Mouse (Mus musculus) kidney, adult 2 months (tissue): ENCODE measurements around the gene Mmp25.

Source experiments
- CTCF ChIP-seq: fragments of 200-500 bp; conservative IDR thresholded peaks from 2 replicates; pipeline ENCODE4 v1.5.1; 2011; ENCODE audit warnings: low read depth, mild to moderate bottlenecking, control low read depth, low read length, moderate library complexity, mixed read lengths; ENCODE audit not compliant: insufficient read depth, insufficient read length
- POLR2A ChIP-seq: fragments of 200-500 bp; IDR thresholded peaks from one replicate; pipeline ENCODE4 v1.6.1; 2011; ENCODE audit warnings: low read depth, low read length, control low read depth

DNA sequence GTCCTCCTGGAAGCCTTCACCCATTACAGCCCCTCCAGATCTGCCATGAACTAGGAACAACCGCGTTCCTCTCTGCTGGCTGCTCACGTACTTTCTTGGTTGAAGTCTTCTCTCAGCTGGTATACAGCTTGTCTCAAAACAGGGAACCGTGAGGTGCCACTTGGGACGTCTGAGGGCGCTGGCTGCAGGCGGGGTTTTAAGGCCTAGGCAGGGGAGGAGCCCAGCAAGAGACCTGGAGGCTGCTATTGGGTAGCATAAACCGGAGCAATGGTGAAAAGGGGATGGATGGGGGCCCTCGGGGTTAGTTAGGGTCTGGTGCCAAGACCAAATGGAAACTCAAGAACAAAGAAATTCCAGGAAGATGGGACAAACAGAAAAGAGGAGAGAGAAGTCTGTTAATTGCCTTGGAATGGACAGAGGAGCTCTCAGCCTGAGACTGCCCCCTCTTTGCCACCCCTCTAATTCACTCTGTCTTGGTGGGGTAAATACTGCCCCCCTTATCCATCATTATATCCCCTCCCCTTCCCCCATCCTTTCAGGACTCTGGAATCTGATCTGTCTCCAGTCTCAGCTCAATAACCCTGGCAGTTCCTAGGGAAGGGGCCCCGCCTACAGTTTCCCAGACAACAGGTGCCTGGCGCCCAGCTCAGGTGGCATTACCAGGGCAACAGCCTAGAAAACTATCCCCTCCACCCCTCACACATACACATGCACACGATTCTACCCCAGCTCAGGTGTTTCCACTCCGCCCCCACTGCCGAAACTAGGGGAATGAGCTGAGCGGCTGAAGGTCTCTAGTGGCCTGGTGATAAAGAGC is 39.0 kb upstream of the Mmp25 start, which contains the start of gene Cldn9:
- TF ChIP-seq POLR2A (no peak), CTCF (no peak)
